Comparison of ENCODE assay signal across 8 mouse cellular contexts in genomic region chr5:150097620-150098019, GRCm38 (mm10). TPM values are rescaled to one million over a fixed set of nuclear protein-coding genes. Genes with fewer than 3 reads are reported as not detected.
DNase-seq lines count a peak whose midpoint lies in the region; ATAC-seq and TF ChIP-seq lines count a peak whose summit lies in the region.

No protein-coding gene starts in this region.

- intact Hi-C loops in left cerebral cortex, adult 2 months (cut with DNase I): loop anchor here (1.0 kb wide), 2 partner anchors 20 to 60 kb away; no protein-coding TSS in a partner anchor

- 7% methylated on average over 6 of the region's 6 CpGs for WGBS in forebrain, embryonic 14.5 days
- WGBS in hindbrain, embryonic 12.5 days: 9% methylated on average over 6 of the region's 6 CpGs
- WGBS in midbrain, embryonic 10.5 days: 14% methylated on average over 6 of the region's 6 CpGs

- H3K9me3 ChIP-seq in forebrain, embryonic 14.5 days (replicated peaks; ENCODE audit: control insufficient read depth, low read length): no peaks in the 10 kb centered on the region
- no peaks in the 10 kb centered on the region for H3K9me3 ChIP-seq in hindbrain, embryonic 12.5 days (replicated peaks)
- no peaks in the 10 kb centered on the region for H3K9me3 ChIP-seq in midbrain, embryonic 10.5 days (replicated peaks)

- H3K36me3 ChIP-seq in forebrain, embryonic 14.5 days (ENCODE audit: control insufficient read depth, insufficient read depth, low read length): no peaks in the 10 kb centered on the region
- H3K36me3 ChIP-seq in hindbrain, embryonic 12.5 days: no peaks in the 10 kb centered on the region
- H3K36me3 ChIP-seq in midbrain, embryonic 10.5 days: no peaks in the 10 kb centered on the region

- peak; percentile 70 for ATAC-seq in forebrain, embryonic 14.5 days
- peak; percentile 46; the same call in 1 of the 2 replicates for ATAC-seq in hindbrain, embryonic 12.5 days (ENCODE audit: low FRiP score)

- no peak overlapping the region for H3K27ac ChIP-seq in left cerebral cortex, adult 2 months
- H3K27ac ChIP-seq in forebrain, embryonic 14.5 days (ENCODE audit: low read depth, low read length): no peak overlapping the region
- no peak overlapping the region for H3K27ac ChIP-seq in hindbrain, embryonic 12.5 days
- no peak overlapping the region for H3K27ac ChIP-seq in midbrain, embryonic 10.5 days (replicated peaks)

- peak; percentile 98 for TF ChIP-seq CTCF in left cerebral cortex, adult 2 months (IDR thresholded peaks at IDR 0.05)

- no peaks in the 10 kb centered on the region for H3K27me3 ChIP-seq in forebrain, embryonic 14.5 days (replicated peaks; ENCODE audit: control insufficient read depth, insufficient read depth, low read length)
- H3K27me3 ChIP-seq in hindbrain, embryonic 12.5 days: no peaks in the 10 kb centered on the region
- no peaks in the 10 kb centered on the region for H3K27me3 ChIP-seq in midbrain, embryonic 10.5 days (ENCODE audit: low read depth, poor library complexity, severe bottlenecking)

- H3K9ac ChIP-seq in forebrain, embryonic 14.5 days (ENCODE audit: low read length): no peak overlapping the region
- H3K9ac ChIP-seq in hindbrain, embryonic 12.5 days: no peak overlapping the region

- H3K4me3 ChIP-seq in left cerebral cortex, adult 2 months: no peak overlapping the region
- no peak overlapping the region for H3K4me3 ChIP-seq in forebrain, embryonic 14.5 days (ENCODE audit: low read depth, low read length)
- H3K4me3 ChIP-seq in hindbrain, embryonic 12.5 days: no peak overlapping the region
- no peak overlapping the region for H3K4me3 ChIP-seq in midbrain, embryonic 10.5 days

- no peak overlapping the region for H3K4me2 ChIP-seq in forebrain, embryonic 14.5 days (ENCODE audit: low read length)
- H3K4me2 ChIP-seq in hindbrain, embryonic 12.5 days (replicated peaks): no peak overlapping the region

- no peaks in the 10 kb centered on the region for H3K4me1 ChIP-seq in forebrain, embryonic 14.5 days (ENCODE audit: control insufficient read depth, insufficient read depth, low read length)
- 0 out of 2 replicates have a peak, but pooled peaks cover 2% of the 10 kb centered on the region for H3K4me1 ChIP-seq in hindbrain, embryonic 12.5 days
- no peaks in the 10 kb centered on the region for H3K4me1 ChIP-seq in midbrain, embryonic 10.5 days

- DNase-seq in left cerebral cortex, adult 2 months (ENCODE audit: extremely low spot score in 1 of 2, low spot score in 2 of 2): peak; percentile 60 to 72
- DNase-seq in left cerebral cortex, adult 11 months (ENCODE audit: low spot score): no peak
- DNase-seq in cerebellum, adult 11 months: peak; percentile 23
- DNase-seq in forebrain, embryonic 14.5 days (ENCODE audit: low spot score): peak; percentile 77
- DNase-seq in layer of hippocampus, postnatal 36 days: peak; percentile 45 to 58
- peak; percentile 52 for DNase-seq in midbrain, embryonic 10.5 days (ENCODE audit: low spot score)
- DNase-seq in spleen, postnatal 10 days (ENCODE audit: low spot score in 2 of 2): peak; percentile 25 to 69

RNA-seq across cellular contexts. Expression of gene Fry, which starts 20.8 kb away (rescaled TPM):
- total RNA-seq in left cerebral cortex, adult 2 months (2021): 100 to 1,000 TPM; 194 to 203 TPM
- polyA plus RNA-seq in forebrain, embryonic 14.5 days (2014; fragmentation: Nextera tagmentation; extraction: Ambion mirVana): 27.4 and 38.9 TPM in 2 replicates
- 27.9 and 30.1 TPM in 2 replicates for polyA plus RNA-seq in hindbrain, embryonic 12.5 days (2016; fragmentation: Nextera tagmentation; extraction: Ambion mirVana)
- total RNA-seq in layer of hippocampus, postnatal 36 days (2021): 100 to 1,000 TPM; 197 to 227 TPM
- polyA plus RNA-seq in midbrain, embryonic 10.5 days (2016; fragmentation: Nextera tagmentation; extraction: Ambion mirVana): 3.4 and 6.7 TPM in 2 replicates
